Mouse (Mus musculus): Measurements from ENCODE around the gene Neurog2. TPM values are rescaled to one million over a fixed set of nuclear protein-coding genes. Genes with fewer than 3 reads are reported as not detected.

Neurog2 gene
- polyA plus RNA-seq, 1 experiment from 2014 or later: not detected

- WGBS: 0% methylated on average over 9 of the region's 9 CpGs
- no peak for DNase-seq (ENCODE audit: low spot score)
- H3K9me3 ChIP-seq (ENCODE audit: control insufficient read depth, low read length): no peaks in the 10 kb centered on the region
- ATAC-seq (ENCODE audit: insufficient number of reproducible peaks, low FRiP score, low TSS enrichment, low read depth): no peak
- no peak overlapping the region for H3K4me3 ChIP-seq (ENCODE audit: low read depth, low read length)
- H3K9ac ChIP-seq (ENCODE audit: low read length): no peak overlapping the region
- no peaks in the 10 kb centered on the region for H3K36me3 ChIP-seq (ENCODE audit: control insufficient read depth, insufficient read depth, low read length)
- peaks cover 76% of the 10 kb centered on the region for H3K27me3 ChIP-seq (ENCODE audit: control insufficient read depth, insufficient read depth, low read length)
- H3K4me2 ChIP-seq (ENCODE audit: low read depth, severe bottlenecking): no peak overlapping the region
- peaks cover 6% of the 10 kb centered on the region; the same call in 1 of the 2 replicates for H3K4me1 ChIP-seq (ENCODE audit: control insufficient read depth, insufficient read depth, low read length)
- no peak overlapping the region for H3K27ac ChIP-seq (replicated peaks; ENCODE audit: low read depth, low read length)
Observed at GRCm38 (mm10) chr3:127627956-127628310, 5.0 kb upstream of the Neurog2 start.

- peaks cover 6% of the 10 kb centered on the region; the same call in 1 of the 2 replicates for H3K4me1 ChIP-seq (ENCODE audit: control insufficient read depth, insufficient read depth, low read length)
- no peak overlapping the region for H3K4me2 ChIP-seq (ENCODE audit: low read depth, severe bottlenecking)
- peaks cover 82% of the 10 kb centered on the region for H3K27me3 ChIP-seq (ENCODE audit: control insufficient read depth, insufficient read depth, low read length)
- no peaks in the 10 kb centered on the region for H3K36me3 ChIP-seq (ENCODE audit: control insufficient read depth, insufficient read depth, low read length)
- H3K9ac ChIP-seq (ENCODE audit: low read length): no peak overlapping the region
- under 1% methylated on average over 37 of the region's 37 CpGs for WGBS
- no peak overlapping the region for H3K4me3 ChIP-seq (ENCODE audit: low read depth, low read length)
- no peak overlapping the region for H3K27ac ChIP-seq (replicated peaks; ENCODE audit: low read depth, low read length)
- ATAC-seq (ENCODE audit: insufficient number of reproducible peaks, low FRiP score, low TSS enrichment, low read depth) (no peak), DNase-seq (ENCODE audit: low spot score) (peak; percentile 68)
- no peaks in the 10 kb centered on the region for H3K9me3 ChIP-seq (ENCODE audit: control insufficient read depth, low read length)
Observed at GRCm38 (mm10) chr3:127628311-127629184, 4.4 kb upstream of the Neurog2 start.

- Histone ChIP-seq H3K4me2 (ENCODE audit: low read depth, severe bottlenecking) (no peak overlapping the region), H3K27me3 (ENCODE audit: control insufficient read depth, insufficient read depth, low read length) (peaks cover 93% of the 10 kb centered on the region), H3K9ac (ENCODE audit: low read length) (no peak overlapping the region), H3K36me3 (ENCODE audit: control insufficient read depth, insufficient read depth, low read length) (no peaks in the 10 kb centered on the region), H3K4me3 (ENCODE audit: low read depth, low read length) (no peak overlapping the region), H3K4me1 (ENCODE audit: control insufficient read depth, insufficient read depth, low read length) (peaks cover 15% of the 10 kb centered on the region), H3K27ac (replicated peaks; ENCODE audit: low read depth, low read length) (no peak overlapping the region), H3K9me3 (ENCODE audit: control insufficient read depth, low read length) (no peaks in the 10 kb centered on the region)
- no peak for ATAC-seq (ENCODE audit: insufficient number of reproducible peaks, low FRiP score, low TSS enrichment, low read depth)
- DNase-seq (ENCODE audit: low spot score): peak; percentile 45
- 7% methylated on average over 1 of the region's 1 CpGs for WGBS
Observed at GRCm38 (mm10) chr3:127630190-127630589, 2.7 kb upstream of the Neurog2 start.

GRCm38 (mm10) chr3:127630735-127631372 is 2.1 kb upstream of the Neurog2 start:
- DNase-seq (ENCODE audit: low spot score) (peak; percentile 55), ATAC-seq (ENCODE audit: insufficient number of reproducible peaks, low FRiP score, low TSS enrichment, low read depth) (no peak)
- Histone ChIP-seq H3K9me3 (ENCODE audit: control insufficient read depth, low read length) (no peaks in the 10 kb centered on the region), H3K36me3 (ENCODE audit: control insufficient read depth, insufficient read depth, low read length) (no peaks in the 10 kb centered on the region), H3K4me2 (ENCODE audit: low read depth, severe bottlenecking) (no peak overlapping the region), H3K4me1 (ENCODE audit: control insufficient read depth, insufficient read depth, low read length) (peaks cover 15% of the 10 kb centered on the region), H3K9ac (ENCODE audit: low read length) (no peak overlapping the region), H3K4me3 (ENCODE audit: low read depth, low read length) (no peak overlapping the region), H3K27me3 (ENCODE audit: control insufficient read depth, insufficient read depth, low read length) (peaks cover 89% of the 10 kb centered on the region), H3K27ac (replicated peaks; ENCODE audit: low read depth, low read length) (no peak overlapping the region)
- 5% methylated on average over 17 of the region's 17 CpGs for WGBS

GRCm38 (mm10) chr3:127631582-127631981 is 1.4 kb upstream of the Neurog2 start:
- no peaks in the 10 kb centered on the region for H3K36me3 ChIP-seq (ENCODE audit: control insufficient read depth, insufficient read depth, low read length)
- H3K4me1 ChIP-seq (ENCODE audit: control insufficient read depth, insufficient read depth, low read length): peaks cover 15% of the 10 kb centered on the region
- peaks cover 86% of the 10 kb centered on the region for H3K27me3 ChIP-seq (ENCODE audit: control insufficient read depth, insufficient read depth, low read length)
- ATAC-seq (ENCODE audit: insufficient number of reproducible peaks, low FRiP score, low TSS enrichment, low read depth) (no peak), DNase-seq (ENCODE audit: low spot score) (peak; percentile 52)
- H3K4me3 ChIP-seq (ENCODE audit: low read depth, low read length): no peak overlapping the region
- WGBS: 1% methylated on average over 10 of the region's 10 CpGs
- no peak overlapping the region for H3K9ac ChIP-seq (ENCODE audit: low read length)
- H3K9me3 ChIP-seq (ENCODE audit: control insufficient read depth, low read length): no peaks in the 10 kb centered on the region
- H3K27ac ChIP-seq (replicated peaks; ENCODE audit: low read depth, low read length): no peak overlapping the region
- no peak overlapping the region for H3K4me2 ChIP-seq (ENCODE audit: low read depth, severe bottlenecking)

- ATAC-seq (ENCODE audit: insufficient number of reproducible peaks, low FRiP score, low TSS enrichment, low read depth) (peak; percentile 7; the same call in 1 of the 2 replicates), DNase-seq (ENCODE audit: low spot score) (peak; percentile 76)
- H3K9ac ChIP-seq (ENCODE audit: low read length): no peak overlapping the region
- peaks cover 15% of the 10 kb centered on the region for H3K4me1 ChIP-seq (ENCODE audit: control insufficient read depth, insufficient read depth, low read length)
- H3K4me2 ChIP-seq (ENCODE audit: low read depth, severe bottlenecking): peak overlapping the region; percentile 50
- peak overlapping the region; percentile 30 for H3K4me3 ChIP-seq (ENCODE audit: low read depth, low read length)
- H3K36me3 ChIP-seq (ENCODE audit: control insufficient read depth, insufficient read depth, low read length): no peaks in the 10 kb centered on the region
- H3K27me3 ChIP-seq (ENCODE audit: control insufficient read depth, insufficient read depth, low read length): peaks cover 86% of the 10 kb centered on the region
- no peak overlapping the region for H3K27ac ChIP-seq (replicated peaks; ENCODE audit: low read depth, low read length)
- no peaks in the 10 kb centered on the region for H3K9me3 ChIP-seq (ENCODE audit: control insufficient read depth, low read length)
- under 1% methylated on average over 31 of the region's 32 CpGs for WGBS
Observed at GRCm38 (mm10) chr3:127632531-127632930, 404 bp upstream of the Neurog2 start.

- H3K27ac ChIP-seq (replicated peaks; ENCODE audit: low read depth, low read length): no peak overlapping the region
- no peaks in the 10 kb centered on the region for H3K9me3 ChIP-seq (ENCODE audit: control insufficient read depth, low read length)
- DNase-seq (ENCODE audit: low spot score) (peak; percentile 90), ATAC-seq (ENCODE audit: insufficient number of reproducible peaks, low FRiP score, low TSS enrichment, low read depth) (peak; percentile 71)
- H3K4me3 ChIP-seq (ENCODE audit: low read depth, low read length): peak overlapping the region; percentile 30
- peaks cover 86% of the 10 kb centered on the region for H3K27me3 ChIP-seq (ENCODE audit: control insufficient read depth, insufficient read depth, low read length)
- no peak overlapping the region for H3K9ac ChIP-seq (ENCODE audit: low read length)
- no peaks in the 10 kb centered on the region for H3K36me3 ChIP-seq (ENCODE audit: control insufficient read depth, insufficient read depth, low read length)
- H3K4me1 ChIP-seq (ENCODE audit: control insufficient read depth, insufficient read depth, low read length): peaks cover 12% of the 10 kb centered on the region
- H3K4me2 ChIP-seq (ENCODE audit: low read depth, severe bottlenecking): peak overlapping the region; percentile 50
- under 1% methylated on average over 56 of the region's 58 CpGs for WGBS
Observed at GRCm38 (mm10) chr3:127634101-127634983, 1.4 kb downstream of the Neurog2 start.

- Histone ChIP-seq H3K27me3 (ENCODE audit: control insufficient read depth, insufficient read depth, low read length) (peaks cover 87% of the 10 kb centered on the region), H3K4me1 (ENCODE audit: control insufficient read depth, insufficient read depth, low read length) (peaks cover 12% of the 10 kb centered on the region), H3K9me3 (ENCODE audit: control insufficient read depth, low read length) (no peaks in the 10 kb centered on the region), H3K9ac (ENCODE audit: low read length) (no peak overlapping the region), H3K36me3 (ENCODE audit: control insufficient read depth, insufficient read depth, low read length) (no peaks in the 10 kb centered on the region), H3K4me2 (ENCODE audit: low read depth, severe bottlenecking) (no peak overlapping the region), H3K4me3 (ENCODE audit: low read depth, low read length) (no peak overlapping the region), H3K27ac (replicated peaks; ENCODE audit: low read depth, low read length) (no peak overlapping the region)
- DNase-seq (ENCODE audit: low spot score) (no peak), ATAC-seq (ENCODE audit: insufficient number of reproducible peaks, low FRiP score, low TSS enrichment, low read depth) (no peak)
- WGBS: 6% methylated on average over 3 of the region's 3 CpGs
Observed at GRCm38 (mm10) chr3:127634984-127635349, 2.0 kb downstream of the Neurog2 start.

All from limb, embryonic 11.5 days (tissue).